Comparison of ENCODE assay signal across 24 mouse cellular contexts in the genomic region with DNA sequence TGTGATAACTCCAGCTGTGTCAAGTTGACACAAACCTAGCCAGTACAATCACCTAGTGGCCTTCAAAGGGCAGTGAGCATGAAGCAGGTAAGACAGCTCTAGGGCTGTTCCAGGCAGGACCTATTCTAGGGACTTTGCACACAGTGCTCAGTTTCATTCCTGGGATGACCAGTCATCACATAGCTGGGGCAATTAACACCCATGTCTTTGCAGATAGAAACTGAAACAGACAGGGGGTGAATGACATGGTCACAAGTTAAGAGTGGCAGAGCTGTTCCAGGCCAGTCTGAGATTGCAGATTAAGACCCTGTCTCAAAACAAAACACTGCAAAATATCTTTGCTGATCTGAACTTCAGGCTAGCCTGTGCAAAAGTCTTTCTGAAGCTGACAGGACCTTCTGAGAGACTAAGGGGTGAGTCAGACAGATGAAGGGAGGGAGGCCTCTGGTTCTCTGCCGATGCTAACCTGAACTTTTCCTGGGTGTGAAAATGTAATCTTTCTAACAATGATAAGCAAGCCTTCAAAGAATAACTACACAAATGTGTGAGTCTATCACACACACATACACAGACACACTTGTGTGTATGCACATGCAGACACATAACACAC.
DNase-seq lines count a peak whose midpoint lies in the region; ATAC-seq and TF ChIP-seq lines count a peak whose summit lies in the region.
"Had no signal": no experiment of that assay in that cellular context is flagged by ENCODE, and none has a peak within 500 bp of the region (broad histone marks: within the 10 kb centered on the region; RNA-seq: fewer than 3 reads in every experiment).

No protein-coding gene starts in this region.

- peaks cover 50% of the 10 kb centered on the region for H3K4me1 ChIP-seq in heart, embryonic 13.5 days
- H3K4me1 ChIP-seq in heart, adult 2 months (ENCODE audit: control insufficient read depth, insufficient read depth, low read length), result no peaks in the 10 kb centered on the region
- peaks cover 14% of the 10 kb centered on the region for H3K4me1 ChIP-seq in intestine, embryonic 16.5 days (ENCODE audit: control insufficient read depth, insufficient read depth, low read length)

- no peaks in the 10 kb centered on the region for H3K9me3 ChIP-seq in heart, embryonic 13.5 days
- H3K9me3 ChIP-seq in intestine, embryonic 16.5 days (ENCODE audit: control insufficient read depth, low read length), result no peaks in the 10 kb centered on the region
- H3K9me3 ChIP-seq: forebrain, embryonic 12.5 days; hindbrain, embryonic 10.5 days; stomach, embryonic 15.5 days had no signal

- no peaks in the 10 kb centered on the region for H3K27me3 ChIP-seq in heart, embryonic 13.5 days (replicated peaks)
- no peaks in the 10 kb centered on the region for H3K27me3 ChIP-seq in heart, adult 2 months (ENCODE audit: control insufficient read depth, insufficient read depth, low read length)
- no peaks in the 10 kb centered on the region for H3K27me3 ChIP-seq in intestine, embryonic 16.5 days (replicated peaks; ENCODE audit: control insufficient read depth, insufficient read depth, low read length)
- H3K27me3 ChIP-seq: stomach, embryonic 15.5 days had no signal

- WGBS in heart, embryonic 13.5 days, result 12% methylated on average over 1 of the region's 1 CpGs
- WGBS in heart, adult 2 months, result 31% methylated on average over 1 of the region's 1 CpGs
- 44% methylated on average over 1 of the region's 1 CpGs for WGBS in intestine, embryonic 16.5 days

- no peaks in the 10 kb centered on the region for H3K36me3 ChIP-seq in heart, embryonic 13.5 days
- no peaks in the 10 kb centered on the region for H3K36me3 ChIP-seq in heart, adult 2 months (ENCODE audit: control insufficient read depth, insufficient read depth, low read length)
- no peaks in the 10 kb centered on the region for H3K36me3 ChIP-seq in intestine, embryonic 16.5 days (ENCODE audit: control insufficient read depth, insufficient read depth, low read length)
- H3K36me3 ChIP-seq: forebrain, embryonic 12.5 days; hindbrain, embryonic 10.5 days; stomach, embryonic 15.5 days had no signal

- no peak for DNase-seq in heart, adult 2 months
- peak; percentile 47 for DNase-seq in NIH3T3 (ENCODE audit: low read depth)
- no peak for DNase-seq in urinary bladder, postnatal 14 days (ENCODE audit: low spot score)
- DNase-seq in urinary bladder, adult 2 months (ENCODE audit: low spot score), result no peak
- DNase-seq in adrenal gland, postnatal 14 days, result no peak
- DNase-seq: adrenal gland, postnatal 10 days; B cell, adult 2 months; cerebellum, adult 8-10 months; cerebellum, postnatal 36 days; kidney, adult 8-10 months; kidney, postnatal 10 days; right cerebral cortex, postnatal 4 days; thymus, adult 18-20 months; thymus, postnatal 36 days had no signal

- intact Hi-C loops in heart, adult 2 months (cut with DNase I), result no loop called here

- H3K27ac ChIP-seq in heart, embryonic 13.5 days (replicated peaks), result peak overlapping the region; percentile 30
- H3K27ac ChIP-seq in heart, adult 2 months, result no peak overlapping the region
- peak overlapping the region; percentile 64 for H3K27ac ChIP-seq in intestine, embryonic 16.5 days (ENCODE audit: low read length)
- H3K27ac ChIP-seq: forebrain, embryonic 12.5 days; hindbrain, embryonic 10.5 days; hindbrain, postnatal 0 days; macrophage; stomach, embryonic 15.5 days had no signal

- no peak for TF ChIP-seq CTCF in heart, adult 2 months (IDR thresholded peaks at IDR 0.05)

- no peak overlapping the region for H3K4me2 ChIP-seq in heart, embryonic 13.5 days
- no peak overlapping the region for H3K4me2 ChIP-seq in intestine, embryonic 16.5 days (ENCODE audit: low read depth, low read length)
- H3K4me2 ChIP-seq: forebrain, embryonic 12.5 days; midbrain, embryonic 11.5 days; stomach, embryonic 15.5 days had no signal

- no peaks in the 10 kb centered on the region for H3K79me2 ChIP-seq in heart, adult 2 months (replicated peaks; ENCODE audit: control insufficient read depth, insufficient read depth, low read length)

- no peak for TF ChIP-seq POLR2A in heart, adult 2 months (IDR thresholded peaks at IDR 0.05; ENCODE audit: insufficient read depth, low read depth, low read length)

- no peak for ATAC-seq in heart, embryonic 13.5 days (ENCODE audit: extremely low read depth, insufficient number of reproducible peaks, low FRiP score, low TSS enrichment)
- peak; percentile 40 for ATAC-seq in CD4-positive, CD25-positive, alpha-beta regulatory T cell, adult 4 months
- peak; percentile 91 for ATAC-seq in intestine, embryonic 16.5 days
- ATAC-seq: hindbrain, postnatal 0 days had no signal

- no peak for TF ChIP-seq EP300 in heart, adult 2 months (IDR thresholded peaks at IDR 0.05; ENCODE audit: insufficient read depth, low read depth, low read length)

- H3K4me3 ChIP-seq in heart, embryonic 13.5 days, result no peak overlapping the region
- H3K4me3 ChIP-seq in heart, adult 2 months, result no peak overlapping the region
- H3K4me3 ChIP-seq in intestine, embryonic 16.5 days (ENCODE audit: low read length), result no peak overlapping the region
- H3K4me3 ChIP-seq: erythroblast, embryonic 14.5 days; forebrain, embryonic 12.5 days; hindbrain, embryonic 10.5 days; stomach, embryonic 15.5 days had no signal

- H3K9ac ChIP-seq in heart, embryonic 13.5 days, result no peak overlapping the region; the same call in 1 of the 2 replicates
- no peak overlapping the region for H3K9ac ChIP-seq in heart, adult 2 months (ENCODE audit: low read depth, low read length)
- no peak overlapping the region for H3K9ac ChIP-seq in intestine, embryonic 16.5 days (ENCODE audit: low read depth, low read length)
- H3K9ac ChIP-seq: forebrain, embryonic 12.5 days; stomach, embryonic 15.5 days had no signal
